Mouse (Mus musculus) kidney, adult 2 months (tissue): ENCODE data around the gene Arf6. TPM values are rescaled to one million over a fixed set of nuclear protein-coding genes. Genes with fewer than 3 reads are reported as not detected.

ENCODE experiments used
- DNase-seq: peaks from one replicate; pipeline ENCODE4 v3.0.0; 2021
- H3K27ac ChIP-seq: fragments of 200-500 bp; 2 replicates; pipeline ENCODE4 v1.5.1; 2012; ENCODE audit warnings: low read depth, low read length, control low read depth, inconsistent platforms; ENCODE audit not compliant: insufficient read depth
- H3K27me3 ChIP-seq: fragments of 200-500 bp; replicated peaks from 2 replicates; pipeline ENCODE4 v1.6.1; 2012; ENCODE audit warnings: mild to moderate bottlenecking, moderate library complexity, low read length, inconsistent platforms; ENCODE audit not compliant: control insufficient read depth, insufficient read depth
- H3K36me3 ChIP-seq: fragments of 200-500 bp; 2 replicates; pipeline ENCODE4 v1.6.1; 2012; ENCODE audit warnings: mild to moderate bottlenecking, moderate library complexity, low read length, inconsistent platforms; ENCODE audit not compliant: control insufficient read depth, insufficient read depth
- H3K4me1 ChIP-seq: fragments of 200-500 bp; 2 replicates; pipeline ENCODE4 v1.6.1; 2011; ENCODE audit warnings: low read length; ENCODE audit not compliant: control insufficient read depth, insufficient read depth
- H3K4me3 ChIP-seq: fragments of 200-500 bp; 2 replicates; pipeline ENCODE4 v1.5.1; 2011; ENCODE audit warnings: mild to moderate bottlenecking, low read depth, low read length, control low read depth; ENCODE audit not compliant: insufficient read depth
- CTCF ChIP-seq: fragments of 200-500 bp; conservative IDR thresholded peaks from 2 replicates; pipeline ENCODE4 v1.5.1; 2011; ENCODE audit warnings: low read depth, mild to moderate bottlenecking, control low read depth, low read length, moderate library complexity, mixed read lengths; ENCODE audit not compliant: insufficient read depth, insufficient read length
- POLR2A ChIP-seq: fragments of 200-500 bp; IDR thresholded peaks from one replicate; pipeline ENCODE4 v1.6.1; 2011; ENCODE audit warnings: low read depth, low read length, control low read depth
- WGBS: fragments of 180-500 bp; shearing (Covaris S2); methylation state at CpG from one replicate; pipeline ENCODE4 v1.1.7; 2018; 5-methylcytosine and 5-hydroxymethylcytosine counted together
- polyA plus RNA-seq: library from polyadenylated mRNA; depleted of rRNA; stranded (reverse); fragments of >200 nt; gene quantifications from 2 replicates; pipeline ENCODE4 v1.2.3, GENCODE M21; 2012

Gene Arf6
- polyA plus RNA-seq, 1 experiment, result 90.7 TPM

DNA sequence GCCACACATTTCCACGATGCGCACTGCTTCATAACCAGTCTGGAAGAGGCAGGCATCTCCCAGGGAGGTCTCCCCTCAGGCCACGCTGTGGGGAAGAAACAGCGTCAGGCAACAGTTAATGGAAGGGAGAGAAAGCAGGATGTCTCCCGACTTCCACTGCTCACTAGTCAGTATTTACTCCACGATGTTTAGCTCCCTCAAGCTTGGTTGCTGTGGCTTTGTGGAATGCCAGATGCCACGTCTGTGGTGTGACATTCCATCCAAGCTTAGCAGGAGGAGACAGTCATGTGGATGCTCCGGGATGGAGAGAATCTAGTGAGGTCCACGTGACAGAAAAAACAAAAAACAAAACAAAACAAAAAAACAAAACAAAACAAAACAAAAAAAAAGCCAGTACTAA lies 30.1 kb downstream of the Arf6 start:
- WGBS, result 63% methylated on average over 9 of the region's 9 CpGs
- DNase-seq, result no peak

DNA sequence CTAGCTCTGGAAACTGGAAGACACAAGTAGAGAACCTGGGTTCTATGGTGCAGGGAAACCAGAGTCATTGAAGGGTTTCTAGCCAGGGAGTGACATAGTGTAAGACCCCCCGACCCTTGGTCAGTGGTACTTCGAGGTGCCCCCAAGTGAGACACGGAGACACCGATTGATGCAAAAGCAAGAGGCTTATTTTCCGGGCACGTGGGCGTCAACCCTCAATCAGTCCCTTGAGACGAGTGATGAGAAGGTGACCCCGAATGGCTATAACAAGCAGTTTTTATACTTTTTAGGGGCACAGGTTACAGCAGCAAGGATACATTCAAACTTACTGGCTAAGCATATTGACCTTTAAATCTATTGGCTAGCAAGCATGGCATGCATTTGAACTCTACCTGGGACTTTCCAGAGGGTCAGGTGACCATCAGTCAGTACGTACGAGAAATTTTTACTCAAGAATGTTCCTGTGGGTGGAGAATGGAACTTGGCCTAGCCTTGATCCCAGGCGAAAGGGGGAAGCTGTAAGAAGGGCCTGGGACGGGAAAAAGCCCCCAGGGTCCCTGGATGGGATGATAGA lies 30.7 kb downstream of the Arf6 start:
- DNase-seq, result no peak
- no peak overlapping the region for H3K4me3 ChIP-seq
- 81% methylated on average over 13 of the region's 13 CpGs for WGBS
- TF ChIP-seq POLR2A, result no peak
- TF ChIP-seq CTCF, result no peak
- H3K36me3 ChIP-seq, result no peaks in the 10 kb centered on the region
- H3K4me1 ChIP-seq, result peaks cover 7% of the 10 kb centered on the region; the same call in 1 of the 2 replicates
- H3K27ac ChIP-seq, result no peak overlapping the region
- no peaks in the 10 kb centered on the region for H3K27me3 ChIP-seq

More for the DNA sequence above, 30.1 kb downstream of the Arf6 start:
- no peak overlapping the region for H3K4me3 ChIP-seq
- H3K27me3 ChIP-seq, result no peaks in the 10 kb centered on the region
- TF ChIP-seq CTCF (no peak), POLR2A (no peak)
- no peak overlapping the region for H3K27ac ChIP-seq
- H3K36me3 ChIP-seq, result no peaks in the 10 kb centered on the region
- H3K4me1 ChIP-seq, result peaks cover 7% of the 10 kb centered on the region; the same call in 1 of the 2 replicates

DNA sequence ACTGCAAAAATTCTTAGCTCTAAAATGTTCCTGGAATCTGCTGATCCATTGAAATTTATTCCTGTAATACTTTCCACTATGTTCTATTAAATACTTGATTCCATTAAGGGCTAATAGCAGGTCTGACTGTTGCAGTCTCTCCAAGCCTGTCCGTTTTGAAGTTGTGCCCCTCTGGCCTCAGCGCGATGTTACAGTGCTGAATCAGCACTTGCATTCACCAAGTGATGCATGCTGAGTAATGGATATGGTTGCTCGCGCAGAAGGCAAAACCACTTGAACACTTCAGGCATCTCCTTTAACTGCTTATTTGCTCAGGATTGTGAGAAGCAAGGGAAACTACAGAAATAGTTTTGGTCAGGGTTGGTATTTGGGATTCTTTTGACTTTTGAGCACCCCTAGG lies 38.8 kb downstream of the Arf6 start:
- Histone ChIP-seq H3K27me3 (no peaks in the 10 kb centered on the region), H3K4me1 (no peaks in the 10 kb centered on the region; the same call in 1 of the 2 replicates)
- WGBS, result 39% methylated on average over 5 of the region's 5 CpGs

DNA sequence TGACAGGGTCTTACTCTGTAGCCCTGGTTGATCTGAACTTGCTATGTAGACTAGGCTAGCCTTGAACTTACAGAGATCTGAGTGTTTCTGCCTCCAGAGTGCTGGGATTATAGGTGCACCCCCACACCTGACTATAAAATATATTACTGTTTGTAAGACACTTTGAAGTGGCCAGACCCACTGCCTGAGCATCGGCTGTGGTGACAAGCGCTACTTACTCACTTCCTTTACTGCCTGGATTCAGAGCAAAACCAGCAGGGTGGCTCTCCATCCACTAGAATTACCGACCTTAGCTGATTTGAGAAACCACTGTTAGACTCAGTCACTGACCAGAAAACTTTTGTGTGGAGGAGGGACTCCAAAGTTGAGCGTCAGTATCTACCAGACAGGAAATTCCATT lies 40.0 kb downstream of the Arf6 start:
- WGBS, result 54% methylated on average over 4 of the region's 4 CpGs
- Histone ChIP-seq H3K4me1 (no peaks in the 10 kb centered on the region; the same call in 1 of the 2 replicates), H3K4me3 (no peak overlapping the region), H3K36me3 (no peaks in the 10 kb centered on the region), H3K27me3 (no peaks in the 10 kb centered on the region), H3K27ac (no peak overlapping the region)
- no peak for TF ChIP-seq POLR2A
- TF ChIP-seq CTCF, result no peak
- DNase-seq, result no peak

More for the DNA sequence above, 38.8 kb downstream of the Arf6 start:
- no peak for DNase-seq
- Histone ChIP-seq H3K27ac (no peak overlapping the region), H3K4me3 (no peak overlapping the region), H3K36me3 (no peaks in the 10 kb centered on the region)
- no peak for TF ChIP-seq CTCF
- no peak for TF ChIP-seq POLR2A

DNA sequence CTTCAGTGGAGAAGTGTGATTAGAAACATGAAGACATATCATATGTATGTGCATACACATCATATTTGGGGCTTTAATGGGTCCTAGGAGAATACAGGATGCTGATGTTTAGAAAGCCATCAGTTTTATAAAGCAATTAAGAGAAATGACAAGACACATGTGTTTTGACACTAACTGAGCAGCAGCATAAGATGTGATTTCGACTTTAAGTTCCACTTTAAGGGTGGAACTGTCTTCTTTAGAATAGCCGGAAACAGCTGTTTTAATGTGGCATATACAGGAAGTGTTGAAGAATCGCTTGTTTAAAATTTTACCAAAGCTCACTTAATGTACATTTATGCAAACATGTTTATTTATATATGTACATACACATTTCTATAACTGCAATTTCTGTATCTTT lies 41.4 kb downstream of the Arf6 start:
- WGBS, result 58% methylated on average over 3 of the region's 3 CpGs
- Histone ChIP-seq H3K4me3 (no peak overlapping the region), H3K36me3 (no peaks in the 10 kb centered on the region), H3K27ac (no peak overlapping the region), H3K4me1 (no peaks in the 10 kb centered on the region; the same call in 1 of the 2 replicates), H3K27me3 (no peaks in the 10 kb centered on the region)
- no peak for DNase-seq
- TF ChIP-seq POLR2A, result no peak
- TF ChIP-seq CTCF, result no peak

DNA sequence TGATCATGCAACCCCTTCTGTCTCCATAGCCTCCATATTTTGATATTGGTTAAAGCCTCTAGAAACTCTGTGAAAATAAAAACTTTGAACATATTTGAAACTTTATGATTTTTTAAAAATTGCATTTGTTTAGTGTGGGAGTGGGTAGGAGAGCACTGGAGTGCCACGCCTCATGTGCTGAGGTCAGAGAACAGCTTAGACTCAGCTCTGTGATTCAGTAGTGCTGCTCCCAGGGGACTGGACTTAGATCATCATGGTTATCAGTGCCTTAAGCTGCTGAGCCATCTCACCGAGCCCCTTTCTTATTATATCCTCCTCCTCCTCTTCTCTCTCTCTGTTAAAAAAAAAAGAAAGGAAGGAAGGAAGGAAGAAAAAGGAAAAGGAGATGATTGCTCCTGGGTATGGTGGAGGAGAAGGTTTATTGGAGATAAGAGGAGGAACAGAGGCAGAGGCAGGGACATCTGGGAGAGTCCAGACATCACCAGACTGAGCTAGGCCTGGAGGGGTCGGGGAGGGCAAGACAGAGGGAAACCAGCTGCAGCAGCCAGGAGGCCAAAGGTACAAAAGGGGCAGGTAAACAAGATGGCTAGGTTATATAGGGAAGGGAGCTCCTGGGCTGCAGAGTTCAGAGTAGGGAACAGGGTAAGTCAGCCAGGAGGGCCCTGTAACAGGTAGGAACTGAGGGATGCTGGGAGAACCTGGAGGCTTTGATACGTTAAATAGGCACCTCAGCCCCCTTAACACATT lies 43.0 kb downstream of the Arf6 start:
- H3K27ac ChIP-seq, result no peak overlapping the region
- H3K4me1 ChIP-seq, result no peaks in the 10 kb centered on the region; the same call in 1 of the 2 replicates
- DNase-seq, result no peak
- no peak overlapping the region for H3K4me3 ChIP-seq
- WGBS, result 82% methylated on average over 4 of the region's 4 CpGs
- no peaks in the 10 kb centered on the region for H3K27me3 ChIP-seq
- TF ChIP-seq POLR2A, result no peak
- TF ChIP-seq CTCF, result no peak
- H3K36me3 ChIP-seq, result no peaks in the 10 kb centered on the region

DNA sequence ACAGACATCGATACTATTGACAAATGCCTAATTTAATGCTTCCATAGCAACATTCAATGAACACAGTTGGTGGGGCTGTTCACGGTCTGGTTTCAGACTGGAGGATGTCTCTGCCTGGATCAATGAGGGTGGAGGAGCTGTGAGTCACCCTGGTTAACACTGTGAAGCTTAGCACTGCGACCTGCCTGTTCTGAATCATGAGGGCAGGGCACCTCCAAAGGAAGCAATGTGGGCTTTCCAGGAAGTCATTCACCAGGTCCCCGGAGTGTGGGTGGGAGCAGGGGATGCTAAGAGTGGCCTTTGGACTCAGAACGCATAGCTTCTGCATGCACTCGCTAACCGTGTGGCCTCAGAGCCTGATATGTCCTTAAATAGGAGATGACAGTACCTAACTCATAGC lies 44.8 kb downstream of the Arf6 start:
- Histone ChIP-seq H3K4me3 (no peak overlapping the region), H3K27me3 (no peaks in the 10 kb centered on the region), H3K4me1 (no peaks in the 10 kb centered on the region), H3K36me3 (no peaks in the 10 kb centered on the region), H3K27ac (no peak overlapping the region)
- WGBS, result 61% methylated on average over 7 of the region's 7 CpGs
- DNase-seq, result no peak
- TF ChIP-seq CTCF, result no peak
